Mouse (Mus musculus) heart, postnatal 0 days (tissue): Measurements from ENCODE around the gene Nt5dc2.

Experiments used
- CTCF ChIP-seq: IDR thresholded peaks from 2 replicates; pipeline ENCODE4 v1.5.1; 2016; ENCODE audit warnings: antibody characterized with exemption, control low read depth, low read depth
- EP300 ChIP-seq: IDR thresholded peaks from 2 replicates; pipeline ENCODE4 v1.6.1; 2016; ENCODE audit warnings: antibody characterized with exemption, low read depth

DNA sequence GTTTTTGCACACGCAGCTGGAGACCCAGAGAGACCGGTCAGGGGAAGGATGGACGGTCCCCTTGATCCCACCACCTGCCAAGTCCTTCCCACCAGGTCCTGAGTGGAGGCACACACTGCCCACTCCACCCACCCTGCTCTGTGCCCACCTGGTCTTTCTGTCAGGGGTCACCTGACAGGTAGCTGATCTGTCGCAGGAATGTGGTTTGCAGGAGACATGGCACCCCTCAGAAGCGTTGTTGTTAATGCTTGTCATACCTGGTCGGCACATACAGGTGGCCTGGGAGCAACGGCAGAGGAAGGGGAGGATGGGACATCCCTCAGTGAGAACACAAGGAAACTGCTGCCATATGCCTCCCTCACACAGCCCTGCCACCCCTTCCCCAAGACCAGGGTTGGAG lies 30.3 kb downstream of the Nt5dc2 start:
- no peak for TF ChIP-seq CTCF
- TF ChIP-seq EP300 = no peak
